Mouse (Mus musculus) cerebellum, postnatal 25 days (tissue): ENCODE measurements at regions not wholly inside any gene's neighbourhood (a gene's known extent, or its start where the extent isn't known, plus 50 kb on each side); places are given as distances from the start of the nearest gene placed in this dataset.

Experiments used
- DNase-seq, 2 experiments: peaks; one replicate each; pipeline ENCODE4 v3.0.0; 2021; ENCODE audit warnings: mixed read lengths in 2 of 2

GRCm38 (mm10) chr16:30008451-30009357 is 55.5 kb upstream of the Hes1 start:
- peak; percentile 87 to 92 for DNase-seq

- DNase-seq: no peak
Measured at GRCm38 (mm10) chr16:30009521-30010186, 54.5 kb upstream of the Hes1 start.

GRCm38 (mm10) chr16:30013123-30013522 is 51.1 kb upstream of the Hes1 start:
- no peak for DNase-seq

GRCm38 (mm10) chr16:30013943-30014342 is 50.2 kb upstream of the Hes1 start:
- peak in 1 of 2 experiments; percentile 31 for DNase-seq
